In genomic region chr9:81863888-81864234, GRCm38 (mm10) we compare ENCODE assay signal across 8 mouse cellular contexts. TPM values are rescaled to one million over a fixed set of nuclear protein-coding genes. Genes with fewer than 3 reads are reported as not detected.
DNase-seq lines count a peak whose midpoint lies in the region; ATAC-seq and TF ChIP-seq lines count a peak whose summit lies in the region.

No protein-coding gene starts in this region.

- H3K4me1 ChIP-seq in kidney, embryonic 16.5 days (ENCODE audit: insufficient read depth, low read length): 0 out of 2 replicates have a peak, but pooled peaks cover 3% of the 10 kb centered on the region
- no peaks in the 10 kb centered on the region for H3K4me1 ChIP-seq in cortical plate, adult 2 months (ENCODE audit: control insufficient read depth, insufficient read depth, low read length)
- no peaks in the 10 kb centered on the region for H3K4me1 ChIP-seq in hindbrain, embryonic 12.5 days
- peaks cover 4% of the 10 kb centered on the region; the same call in 1 of the 2 replicates for H3K4me1 ChIP-seq in midbrain, embryonic 10.5 days

- H3K9ac ChIP-seq in kidney, embryonic 16.5 days (replicated peaks; ENCODE audit: low read length): peak overlapping the region; percentile 70
- peak overlapping the region; percentile 52 for H3K9ac ChIP-seq in hindbrain, embryonic 12.5 days

- H3K4me3 ChIP-seq in kidney, embryonic 16.5 days (ENCODE audit: low read length): peak overlapping the region; percentile 59
- peak overlapping the region; percentile 38 for H3K4me3 ChIP-seq in cortical plate, adult 2 months (ENCODE audit: insufficient read depth, low read length)
- H3K4me3 ChIP-seq in hindbrain, embryonic 12.5 days: peak overlapping the region; percentile 44
- peak overlapping the region; percentile 58 for H3K4me3 ChIP-seq in midbrain, embryonic 10.5 days

- peak overlapping the region; percentile 89 for H3K4me2 ChIP-seq in kidney, embryonic 16.5 days (replicated peaks; ENCODE audit: low read depth, low read length)
- H3K4me2 ChIP-seq in hindbrain, embryonic 12.5 days (replicated peaks): peak overlapping the region; percentile 75

- TF ChIP-seq CTCF in cortical plate, adult 2 months (IDR thresholded peaks at IDR 0.05; ENCODE audit: extremely low read depth, insufficient read depth, low read length): no peak

- TF ChIP-seq POLR2A in cortical plate, adult 2 months (IDR thresholded peaks at IDR 0.05; ENCODE audit: extremely low read depth, insufficient read depth, low read length): no peak

- H3K27ac ChIP-seq in kidney, embryonic 16.5 days (ENCODE audit: low read length): no peak overlapping the region
- no peak overlapping the region for H3K27ac ChIP-seq in cortical plate, adult 2 months (ENCODE audit: insufficient read depth, low read length)
- H3K27ac ChIP-seq in hindbrain, embryonic 12.5 days: no peak overlapping the region
- H3K27ac ChIP-seq in midbrain, embryonic 10.5 days (replicated peaks): peak overlapping the region; percentile 63

- no peak for ATAC-seq in kidney, embryonic 16.5 days (ENCODE audit: low FRiP score, low TSS enrichment)
- no peak; the same call in 1 of the 2 replicates for ATAC-seq in hindbrain, embryonic 12.5 days (ENCODE audit: low FRiP score)
- ATAC-seq in monocyte, adult 5-6 weeks (replicated peaks; ENCODE audit: insufficient number of reproducible peaks, low FRiP score, low TSS enrichment, poor library complexity, severe bottlenecking): no peak

- no peak for DNase-seq in kidney, postnatal 36 days
- DNase-seq in midbrain, embryonic 10.5 days (ENCODE audit: low spot score): no peak
- DNase-seq in thymus, postnatal 36 days: no peak
- no peak for DNase-seq in embryo, embryonic 9.5 days (ENCODE audit: extremely low spot score)

- 21% methylated on average over 13 of the region's 13 CpGs for WGBS in kidney, embryonic 16.5 days
- WGBS in hindbrain, embryonic 12.5 days: 23% methylated on average over 13 of the region's 13 CpGs
- WGBS in midbrain, embryonic 10.5 days: 26% methylated on average over 13 of the region's 13 CpGs

- H3K9me3 ChIP-seq in kidney, embryonic 16.5 days (ENCODE audit: low read length): no peaks in the 10 kb centered on the region
- H3K9me3 ChIP-seq in hindbrain, embryonic 12.5 days (replicated peaks): no peaks in the 10 kb centered on the region
- no peaks in the 10 kb centered on the region for H3K9me3 ChIP-seq in midbrain, embryonic 10.5 days (replicated peaks)

- H3K36me3 ChIP-seq in kidney, embryonic 16.5 days (ENCODE audit: insufficient read depth, low read length): no peaks in the 10 kb centered on the region
- no peaks in the 10 kb centered on the region for H3K36me3 ChIP-seq in hindbrain, embryonic 12.5 days
- no peaks in the 10 kb centered on the region for H3K36me3 ChIP-seq in midbrain, embryonic 10.5 days

- H3K27me3 ChIP-seq in kidney, embryonic 16.5 days (ENCODE audit: insufficient read depth, low read length): peaks cover 8% of the 10 kb centered on the region
- H3K27me3 ChIP-seq in hindbrain, embryonic 12.5 days: peaks cover 6% of the 10 kb centered on the region; the same call in 1 of the 2 replicates
- peaks cover 22% of the 10 kb centered on the region for H3K27me3 ChIP-seq in midbrain, embryonic 10.5 days (ENCODE audit: low read depth, poor library complexity, severe bottlenecking)

RNA-seq across cellular contexts. Expression of gene Mei4, which starts 0.4 kb away (rescaled TPM):
- 0.64 and 0.75 TPM in 2 replicates for polyA plus RNA-seq in kidney, embryonic 16.5 days (2015; fragmentation: Nextera tagmentation; extraction: Ambion mirVana)
- 0.34 and 0.69 TPM in 2 replicates for polyA plus RNA-seq in cortical plate, adult 2 months (2012; rRNA removed)
- polyA plus RNA-seq in hindbrain, embryonic 12.5 days (2016; fragmentation: Nextera tagmentation; extraction: Ambion mirVana): 0.48 and 0.70 TPM in 2 replicates
- 0.37 and 0.60 TPM in 2 replicates for polyA plus RNA-seq in midbrain, embryonic 10.5 days (2016; fragmentation: Nextera tagmentation; extraction: Ambion mirVana)
- total RNA-seq in monocyte, adult 5-6 weeks (2017): 0.19 TPM in 1 of 3 replicates, not detected in the others
